In the genomic region with DNA sequence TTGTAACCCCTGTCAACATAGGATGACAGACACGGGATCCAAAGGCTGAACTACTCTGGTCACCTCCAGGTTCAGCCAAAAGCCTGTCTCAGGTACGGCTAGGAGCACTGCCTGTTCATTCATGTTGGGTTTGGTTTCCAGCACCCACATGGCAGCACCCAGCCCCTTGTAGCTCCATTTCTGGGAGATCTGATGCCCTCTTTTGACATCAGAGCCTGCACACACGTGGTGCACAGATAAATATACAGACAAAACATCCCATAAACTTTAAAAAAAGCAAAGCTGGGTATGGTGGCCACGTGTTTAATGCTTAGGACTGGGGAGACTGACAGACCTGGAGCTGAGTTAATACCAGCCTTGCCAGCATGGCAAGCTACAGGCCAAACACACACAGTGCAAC, we compare ENCODE assay signal across 9 mouse cellular contexts. TPM values are rescaled to one million over a fixed set of nuclear protein-coding genes. Genes with fewer than 3 reads are reported as not detected.
DNase-seq lines count a peak whose midpoint lies in the region; ATAC-seq and TF ChIP-seq lines count a peak whose summit lies in the region.
"Had no signal": no experiment of that assay in that cellular context is flagged by ENCODE, and none has a peak within 500 bp of the region (broad histone marks: within the 10 kb centered on the region; RNA-seq: fewer than 3 reads in every experiment).

No protein-coding gene starts in this region.

- DNase-seq in heart, postnatal 0 days (ENCODE audit: low spot score) = no peak
- DNase-seq in heart, postnatal 4 days = no peak
- no peak for DNase-seq in midbrain, embryonic 10.5 days (ENCODE audit: low spot score)
- DNase-seq in midbrain, postnatal 0 days (ENCODE audit: low spot score) = no peak
- no peak for DNase-seq in cerebellum, adult 11-12 months
- no peak for DNase-seq in thymus, postnatal 4 days
- DNase-seq: lung, adult 18-20 months had no signal

- peak overlapping the region; percentile 87; the same call in 1 of the 2 replicates for H3K9ac ChIP-seq in heart, postnatal 0 days (replicated peaks; ENCODE audit: low read depth, low read length)
- H3K9ac ChIP-seq in midbrain, postnatal 0 days (replicated peaks; ENCODE audit: low read length, poor library complexity, severe bottlenecking) = no peak overlapping the region
- H3K9ac ChIP-seq in hindbrain, embryonic 13.5 days = peak overlapping the region; percentile 94; the same call in 1 of the 2 replicates
- H3K9ac ChIP-seq in neural tube, embryonic 15.5 days (replicated peaks) = peak overlapping the region; percentile 78

- peaks cover 56% of the 10 kb centered on the region for H3K36me3 ChIP-seq in heart, postnatal 0 days (replicated peaks; ENCODE audit: control insufficient read depth, insufficient read depth, low read length)
- H3K36me3 ChIP-seq in midbrain, embryonic 10.5 days = peaks cover 59% of the 10 kb centered on the region
- H3K36me3 ChIP-seq in midbrain, postnatal 0 days (ENCODE audit: insufficient read depth, low read length) = peaks cover 44% of the 10 kb centered on the region
- H3K36me3 ChIP-seq in hindbrain, embryonic 13.5 days = peaks cover 57% of the 10 kb centered on the region
- H3K36me3 ChIP-seq in neural tube, embryonic 15.5 days = peaks cover 56% of the 10 kb centered on the region

- H3K9me3 ChIP-seq in heart, postnatal 0 days (replicated peaks; ENCODE audit: control insufficient read depth, low read length) = no peaks in the 10 kb centered on the region
- no peaks in the 10 kb centered on the region for H3K9me3 ChIP-seq in midbrain, embryonic 10.5 days (replicated peaks)
- H3K9me3 ChIP-seq in midbrain, postnatal 0 days (ENCODE audit: low read length) = no peaks in the 10 kb centered on the region
- H3K9me3 ChIP-seq in hindbrain, embryonic 13.5 days = no peaks in the 10 kb centered on the region
- H3K9me3 ChIP-seq in neural tube, embryonic 15.5 days (replicated peaks) = no peaks in the 10 kb centered on the region

- no peak for ATAC-seq in heart, postnatal 0 days (ENCODE audit: insufficient read depth, low read depth)
- ATAC-seq in midbrain, postnatal 0 days (ENCODE audit: low FRiP score) = no peak
- ATAC-seq in hindbrain, embryonic 13.5 days (ENCODE audit: low FRiP score) = no peak
- no peak for ATAC-seq in neural tube, embryonic 15.5 days (ENCODE audit: low FRiP score)

- H3K4me1 ChIP-seq in heart, postnatal 0 days (ENCODE audit: control insufficient read depth, insufficient read depth) = peaks cover 18% of the 10 kb centered on the region
- peaks cover 31% of the 10 kb centered on the region for H3K4me1 ChIP-seq in midbrain, embryonic 10.5 days
- H3K4me1 ChIP-seq in midbrain, postnatal 0 days (ENCODE audit: insufficient read depth, low read length) = peaks cover 11% of the 10 kb centered on the region
- peaks cover 34% of the 10 kb centered on the region for H3K4me1 ChIP-seq in hindbrain, embryonic 13.5 days (replicated peaks)
- H3K4me1 ChIP-seq in neural tube, embryonic 15.5 days = peaks cover 26% of the 10 kb centered on the region

- WGBS in heart, postnatal 0 days = 47% methylated on average over 4 of the region's 4 CpGs
- 54% methylated on average over 4 of the region's 4 CpGs for whole genome bisulfite sequencing in midbrain, embryonic 10.5 days
- 51% methylated on average over 4 of the region's 4 CpGs for WGBS in midbrain, postnatal 0 days
- 53% methylated on average over 4 of the region's 4 CpGs for WGBS in hindbrain, embryonic 13.5 days
- WGBS in neural tube, embryonic 15.5 days = 52% methylated on average over 4 of the region's 4 CpGs

- H3K4me2 ChIP-seq in heart, postnatal 0 days (ENCODE audit: low read depth, low read length) = no peak overlapping the region
- H3K4me2 ChIP-seq in midbrain, postnatal 0 days (ENCODE audit: low read depth, low read length, poor library complexity, severe bottlenecking) = no peak overlapping the region
- peak overlapping the region; percentile 98; the same call in 1 of the 2 replicates for H3K4me2 ChIP-seq in hindbrain, embryonic 13.5 days
- H3K4me2 ChIP-seq in neural tube, embryonic 15.5 days = no peak overlapping the region

- no peak for TF ChIP-seq CTCF in heart, postnatal 0 days (IDR thresholded peaks at IDR 0.05; ENCODE audit: low read depth)
- no peak for TF ChIP-seq CTCF in midbrain, postnatal 0 days (IDR thresholded peaks at IDR 0.05)

- no peak overlapping the region for H3K27ac ChIP-seq in heart, postnatal 0 days (ENCODE audit: low read depth)
- no peak overlapping the region for H3K27ac ChIP-seq in midbrain, embryonic 10.5 days (replicated peaks)
- H3K27ac ChIP-seq in midbrain, postnatal 0 days (ENCODE audit: low read depth, low read length) = no peak overlapping the region; the same call in 1 of the 2 replicates
- no peak overlapping the region for H3K27ac ChIP-seq in hindbrain, embryonic 13.5 days
- H3K27ac ChIP-seq in neural tube, embryonic 15.5 days (replicated peaks) = no peak overlapping the region

- TF ChIP-seq EP300 in heart, postnatal 0 days (IDR thresholded peaks at IDR 0.05; ENCODE audit: low read depth) = no peak

- H3K4me3 ChIP-seq in heart, postnatal 0 days (ENCODE audit: low read depth, low read length) = no peak overlapping the region
- H3K4me3 ChIP-seq in midbrain, embryonic 10.5 days = peak overlapping the region; percentile 88
- H3K4me3 ChIP-seq in midbrain, postnatal 0 days (ENCODE audit: low read depth, low read length) = no peak overlapping the region
- H3K4me3 ChIP-seq in hindbrain, embryonic 13.5 days = no peak overlapping the region
- 0 out of 2 replicates have a peak overlapping the region, but pooled peaks have one; percentile 62 for H3K4me3 ChIP-seq in neural tube, embryonic 15.5 days (replicated peaks)

- H3K27me3 ChIP-seq in heart, postnatal 0 days (ENCODE audit: control insufficient read depth, insufficient read depth, low read length) = no peaks in the 10 kb centered on the region
- H3K27me3 ChIP-seq in midbrain, embryonic 10.5 days (ENCODE audit: low read depth, poor library complexity, severe bottlenecking) = no peaks in the 10 kb centered on the region
- no peaks in the 10 kb centered on the region for H3K27me3 ChIP-seq in midbrain, postnatal 0 days (ENCODE audit: insufficient read depth, low read length)
- H3K27me3 ChIP-seq in hindbrain, embryonic 13.5 days = no peaks in the 10 kb centered on the region
- no peaks in the 10 kb centered on the region for H3K27me3 ChIP-seq in neural tube, embryonic 15.5 days (replicated peaks)

RNA-seq across cellular contexts. Expression of gene Uqcr11, which starts 1.3 kb away (rescaled TPM):
- total RNA-seq in heart, postnatal 0 days (2014; rRNA removed; ENCODE audit: low replicate concordance) = 1,589 and 2,020 TPM in 2 replicates
- polyA plus RNA-seq in heart, postnatal 0 days (2015; fragmentation: Nextera tagmentation; extraction: Ambion mirVana) = 3,128 and 3,343 TPM in 2 replicates
- 1,000 to 10,000 TPM; 1,257 to 1,372 TPM for total RNA-seq in heart, postnatal 4 days (2021)
- 610 and 635 TPM in 2 replicates for polyA plus RNA-seq in midbrain, embryonic 10.5 days (2016; fragmentation: Nextera tagmentation; extraction: Ambion mirVana)
- total RNA-seq in midbrain, postnatal 0 days (2014; rRNA removed) = 295 and 379 TPM in 2 replicates
- polyA plus RNA-seq in midbrain, postnatal 0 days (2015; fragmentation: Nextera tagmentation; extraction: Ambion mirVana) = 638 and 795 TPM in 2 replicates
- 575 and 577 TPM in 2 replicates for polyA plus RNA-seq in hindbrain, embryonic 13.5 days (2015; fragmentation: Nextera tagmentation; extraction: Ambion mirVana)
- polyA plus RNA-seq in neural tube, embryonic 15.5 days (2015; fragmentation: Nextera tagmentation; extraction: Ambion mirVana) = 731 and 790 TPM in 2 replicates

RNA-seq across cellular contexts. Expression of gene Mbd3, which starts 8.6 kb away (rescaled TPM):
- 35.1 and 35.3 TPM in 2 replicates for total RNA-seq in heart, postnatal 0 days (2014; rRNA removed; ENCODE audit: low replicate concordance)
- polyA plus RNA-seq in heart, postnatal 0 days (2015; fragmentation: Nextera tagmentation; extraction: Ambion mirVana) = 75.6 and 78.0 TPM in 2 replicates
- total RNA-seq in heart, postnatal 4 days (2021) = 100 to 1,000 TPM; 137 to 140 TPM
- 338 and 351 TPM in 2 replicates for polyA plus RNA-seq in midbrain, embryonic 10.5 days (2016; fragmentation: Nextera tagmentation; extraction: Ambion mirVana)
- 30.4 and 47.0 TPM in 2 replicates for total RNA-seq in midbrain, postnatal 0 days (2014; rRNA removed)
- 154 and 157 TPM in 2 replicates for polyA plus RNA-seq in midbrain, postnatal 0 days (2015; fragmentation: Nextera tagmentation; extraction: Ambion mirVana)
- 230 TPM in 2 replicates for polyA plus RNA-seq in hindbrain, embryonic 13.5 days (2015; fragmentation: Nextera tagmentation; extraction: Ambion mirVana)
- polyA plus RNA-seq in neural tube, embryonic 15.5 days (2015; fragmentation: Nextera tagmentation; extraction: Ambion mirVana) = 195 and 209 TPM in 2 replicates

RNA-seq across cellular contexts. Expression of gene Mex3d, which starts 20.5 kb away (rescaled TPM):
- 20.0 and 26.4 TPM in 2 replicates for total RNA-seq in heart, postnatal 0 days (2014; rRNA removed; ENCODE audit: low replicate concordance)
- 2.2 and 2.9 TPM in 2 replicates for polyA plus RNA-seq in heart, postnatal 0 days (2015; fragmentation: Nextera tagmentation; extraction: Ambion mirVana)
- 10 to 100 TPM; 20.2 to 22.2 TPM for total RNA-seq in heart, postnatal 4 days (2021)
- 6.3 and 6.4 TPM in 2 replicates for polyA plus RNA-seq in midbrain, embryonic 10.5 days (2016; fragmentation: Nextera tagmentation; extraction: Ambion mirVana)
- 118 and 147 TPM in 2 replicates for total RNA-seq in midbrain, postnatal 0 days (2014; rRNA removed)
- 12.5 and 13.9 TPM in 2 replicates for polyA plus RNA-seq in midbrain, postnatal 0 days (2015; fragmentation: Nextera tagmentation; extraction: Ambion mirVana)
- 14.8 and 16.5 TPM in 2 replicates for polyA plus RNA-seq in hindbrain, embryonic 13.5 days (2015; fragmentation: Nextera tagmentation; extraction: Ambion mirVana)
- 9.1 and 14.0 TPM in 2 replicates for polyA plus RNA-seq in neural tube, embryonic 15.5 days (2015; fragmentation: Nextera tagmentation; extraction: Ambion mirVana)

RNA-seq across cellular contexts. Expression of gene Tcf3, which starts 25.5 kb away (rescaled TPM):
- 77.8 and 91.4 TPM in 2 replicates for total RNA-seq in heart, postnatal 0 days (2014; rRNA removed; ENCODE audit: low replicate concordance)
- polyA plus RNA-seq in heart, postnatal 0 days (2015; fragmentation: Nextera tagmentation; extraction: Ambion mirVana) = 20.1 and 20.6 TPM in 2 replicates
- total RNA-seq in heart, postnatal 4 days (2021) = 10 to 100 TPM; 58.6 to 60.1 TPM
- 190 and 191 TPM in 2 replicates for polyA plus RNA-seq in midbrain, embryonic 10.5 days (2016; fragmentation: Nextera tagmentation; extraction: Ambion mirVana)
- total RNA-seq in midbrain, postnatal 0 days (2014; rRNA removed) = 69.6 and 91.1 TPM in 2 replicates
- 24.8 and 25.1 TPM in 2 replicates for polyA plus RNA-seq in midbrain, postnatal 0 days (2015; fragmentation: Nextera tagmentation; extraction: Ambion mirVana)
- 60.9 and 62.5 TPM in 2 replicates for polyA plus RNA-seq in hindbrain, embryonic 13.5 days (2015; fragmentation: Nextera tagmentation; extraction: Ambion mirVana)
- polyA plus RNA-seq in neural tube, embryonic 15.5 days (2015; fragmentation: Nextera tagmentation; extraction: Ambion mirVana) = 33.4 and 51.7 TPM in 2 replicates

RNA-seq across cellular contexts. Expression of gene Plk5, which starts 51.7 kb away (rescaled TPM):
- 1.7 TPM in 1 of 2 replicates, not detected in the other for total RNA-seq in heart, postnatal 0 days (2014; rRNA removed; ENCODE audit: low replicate concordance)
- 0.05 TPM in 2 replicates for polyA plus RNA-seq in heart, postnatal 0 days (2015; fragmentation: Nextera tagmentation; extraction: Ambion mirVana)
- total RNA-seq in heart, postnatal 4 days (2021) = not detected
- polyA plus RNA-seq in midbrain, embryonic 10.5 days (2016; fragmentation: Nextera tagmentation; extraction: Ambion mirVana) = 0.12 and 0.32 TPM in 2 replicates
- 17.5 and 23.1 TPM in 2 replicates for total RNA-seq in midbrain, postnatal 0 days (2014; rRNA removed)
- 12.5 and 12.8 TPM in 2 replicates for polyA plus RNA-seq in midbrain, postnatal 0 days (2015; fragmentation: Nextera tagmentation; extraction: Ambion mirVana)
- 1.2 and 1.7 TPM in 2 replicates for polyA plus RNA-seq in hindbrain, embryonic 13.5 days (2015; fragmentation: Nextera tagmentation; extraction: Ambion mirVana)
- polyA plus RNA-seq in neural tube, embryonic 15.5 days (2015; fragmentation: Nextera tagmentation; extraction: Ambion mirVana) = 3.9 and 6.1 TPM in 2 replicates

Comparison
In these comparisons a context has a peak if more than half of its experiments do, and no peak if none do; other contexts are left out.
1. H3K4me3 ChIP-seq: peak in midbrain, embryonic 10.5 days (single experiment) and neural tube, embryonic 15.5 days (single experiment); none in heart, postnatal 0 days (single experiment), midbrain, postnatal 0 days (single experiment) and hindbrain, embryonic 13.5 days (single experiment).